Mouse (Mus musculus) lung, postnatal 4 days (tissue): ENCODE measurements around the gene Dennd6b.
A peak's percentile ranks its signal among the peaks of the same experiment; 100 is the strongest.

Source experiments
- DNase-seq, 2 experiments: peaks; one replicate each; pipeline ENCODE4 v3.0.0; 2021

The Dennd6b gene

GRCm38 (mm10) chr15:89157954-89158353 lies 38.3 kb downstream of the Dennd6b start:
- DNase-seq, result peak; percentile 73 to 81

DNA sequence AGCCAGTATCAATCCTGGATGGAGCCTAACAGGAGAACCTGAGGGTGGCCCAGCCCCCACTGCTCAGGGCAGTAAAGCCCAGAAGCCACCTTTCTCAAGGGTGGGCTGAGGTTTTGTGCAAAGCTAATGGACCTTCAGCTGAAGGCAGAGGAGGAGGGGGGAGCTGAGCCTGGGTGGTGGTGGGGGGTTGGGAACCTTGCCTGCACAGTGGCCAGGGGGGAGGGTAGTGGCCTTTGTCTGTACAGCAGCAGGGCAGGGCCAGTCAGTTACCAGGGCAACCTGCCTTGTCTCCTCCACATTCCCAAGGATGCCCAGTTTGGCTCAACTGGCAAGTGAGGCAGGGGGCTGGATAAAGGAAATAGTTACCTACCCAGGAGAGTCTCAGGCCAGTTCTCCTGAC lies 44.0 kb downstream of the Dennd6b start:
- DNase-seq, result no peak

GRCm38 (mm10) chr15:89150041-89150390 lies 46.3 kb downstream of the Dennd6b start:
- no peak for DNase-seq

- peak; percentile 51 to 73 for DNase-seq
These were observed 46.8 kb downstream of the Dennd6b start, which contains the start of gene Mapk11 for GRCm38 (mm10) chr15:89149271-89150040. Gene Mapk11 (minus strand): TSS chr15:89149628.

DNA sequence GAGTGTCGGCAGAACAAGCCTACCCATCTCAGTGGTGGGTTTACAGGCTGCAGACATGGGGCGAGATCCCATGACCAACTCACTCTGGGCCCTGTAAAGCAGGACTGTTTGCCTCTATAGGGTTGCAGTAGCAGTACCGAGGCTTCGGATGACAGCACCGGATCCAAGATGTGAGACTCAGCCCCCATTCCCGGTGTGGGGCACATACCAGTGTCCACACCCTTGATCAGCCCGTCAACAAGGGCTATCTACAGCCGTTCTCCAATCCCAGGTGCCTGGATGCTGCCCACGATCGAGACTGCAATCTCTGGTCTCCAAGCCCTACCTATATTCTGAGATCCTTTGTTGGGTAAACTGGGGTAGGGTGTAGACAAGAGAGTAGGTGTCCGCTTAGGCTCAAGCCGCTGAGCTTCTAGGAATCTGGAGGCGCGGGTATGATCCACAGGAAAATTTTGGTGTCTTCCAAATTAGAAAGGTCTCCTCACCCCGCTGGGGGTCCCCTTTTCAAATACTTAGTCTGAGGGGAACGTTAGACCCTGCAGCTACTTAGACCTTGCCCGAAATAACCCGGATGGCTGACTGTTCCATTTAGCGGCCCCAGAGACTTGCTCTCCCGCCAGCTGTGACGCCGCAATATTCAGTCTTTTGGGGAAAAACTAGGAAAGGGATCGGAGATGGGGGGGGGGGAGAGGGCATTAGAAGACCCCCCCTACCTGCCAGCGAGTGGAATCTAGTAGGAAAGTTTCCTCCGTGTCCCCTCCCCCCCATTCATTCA lies 47.6 kb downstream of the Dennd6b start:
- no peak for DNase-seq

- no peak for DNase-seq
These were observed 48.4 kb downstream of the Dennd6b start for GRCm38 (mm10) chr15:89147895-89148294.

GRCm38 (mm10) chr15:89147456-89147855 lies 48.8 kb downstream of the Dennd6b start:
- DNase-seq, result no peak

DNA sequence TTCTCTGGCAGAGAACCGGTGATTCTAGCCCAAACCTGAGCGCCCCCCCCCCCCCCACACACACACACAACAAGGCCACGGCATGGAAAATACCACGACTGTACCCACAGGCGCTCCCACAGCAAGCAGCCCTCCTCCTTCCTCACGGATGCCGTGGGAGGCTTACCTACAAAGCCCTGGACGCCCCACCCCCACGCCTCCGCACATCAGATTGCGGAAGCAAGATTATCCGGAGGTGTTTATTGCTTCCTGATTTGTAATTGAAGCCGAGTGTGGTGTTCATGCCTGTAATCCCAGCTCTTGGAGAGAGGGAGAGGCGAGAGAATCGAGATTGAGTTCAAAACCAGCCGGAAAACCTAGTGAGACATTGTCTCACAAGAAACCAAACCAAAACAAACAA lies 49.3 kb downstream of the Dennd6b start:
- no peak for DNase-seq

GRCm38 (mm10) chr15:89146537-89146936 lies 49.8 kb downstream of the Dennd6b start:
- peak; percentile 62 to 66 for DNase-seq

- no peak for DNase-seq
These were observed 50.4 kb downstream of the Dennd6b start for GRCm38 (mm10) chr15:89145813-89146350.

GRCm38 (mm10) chr15:89144965-89145364 lies 51.3 kb downstream of the Dennd6b start:
- DNase-seq, result no peak

DNA sequence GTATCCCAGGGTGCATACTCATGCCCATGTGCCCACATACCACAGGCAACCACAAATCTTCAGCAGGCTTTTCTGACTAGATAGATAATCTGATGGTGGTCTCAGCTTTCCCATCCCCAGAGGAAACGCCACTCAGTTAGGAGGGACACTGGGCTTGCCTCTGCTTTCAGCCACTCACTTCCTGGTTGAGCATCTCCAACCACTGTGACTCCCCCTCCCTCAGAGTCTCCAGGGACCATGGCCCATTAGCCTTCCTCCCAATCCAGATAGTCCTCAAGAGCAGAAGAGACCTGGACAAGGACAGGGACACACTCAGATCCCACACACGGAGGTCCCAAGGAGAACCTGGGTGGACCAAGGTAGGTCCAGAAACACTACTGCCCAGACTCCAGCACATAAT lies 53.2 kb downstream of the Dennd6b start:
- no peak for DNase-seq

- DNase-seq, result no peak
These were observed 54.4 kb downstream of the Dennd6b start for GRCm38 (mm10) chr15:89141905-89142304.

DNA sequence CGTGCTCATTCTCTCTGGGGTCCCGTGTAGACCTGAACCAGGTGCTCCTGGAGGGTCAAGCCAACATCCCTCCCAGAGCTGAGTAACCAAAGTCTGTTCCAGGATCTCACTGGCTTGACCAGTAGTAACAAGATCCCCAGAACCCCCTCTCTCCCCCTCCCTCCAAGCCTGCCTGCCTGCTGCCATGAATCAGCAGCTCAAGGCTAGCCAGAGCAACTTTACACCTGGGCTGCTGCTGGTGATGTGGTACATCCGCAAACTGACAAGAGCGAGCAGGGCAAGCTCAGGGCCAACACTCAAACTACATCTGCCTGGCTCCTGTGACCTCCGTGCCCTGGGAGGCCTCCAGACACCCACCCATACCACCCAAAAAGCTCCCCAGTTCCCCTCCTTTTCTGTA lies 54.9 kb downstream of the Dennd6b start:
- DNase-seq, result no peak

DNA sequence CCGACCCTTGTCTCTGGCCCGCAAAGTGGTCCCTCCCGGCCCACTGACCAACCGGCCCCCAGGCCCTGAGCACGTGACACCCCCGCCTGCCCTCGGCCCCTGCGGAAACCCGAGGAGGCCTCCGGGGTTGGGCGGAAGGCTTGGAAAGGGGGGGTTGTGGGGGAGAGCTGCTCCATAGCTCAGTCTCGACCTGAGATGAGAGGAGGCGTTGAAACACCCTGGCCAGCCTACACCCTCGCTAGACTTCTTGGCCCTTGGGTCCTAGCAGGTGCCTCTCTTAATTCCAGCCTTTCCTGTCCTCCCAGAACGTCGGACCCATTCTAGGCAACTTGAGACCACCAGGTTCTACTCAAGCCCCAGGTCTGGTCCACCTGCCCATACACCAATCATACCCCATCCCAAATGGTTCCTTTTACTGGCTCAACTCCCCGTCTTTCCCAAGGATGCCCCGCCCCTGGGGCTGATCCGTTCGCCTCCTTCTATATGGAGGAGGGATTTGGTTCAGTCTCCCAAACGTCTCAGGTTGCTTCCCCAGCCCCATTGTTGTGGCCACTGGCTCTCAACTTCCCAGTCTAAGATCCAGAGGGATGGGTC lies 55.5 kb downstream of the Dennd6b start, which contains the start of gene Mapk12:
Gene Mapk12 (minus strand): TSS at position 45 of the 594 bp plus-strand sequence.
- peak; percentile 66 to 81 for DNase-seq

- DNase-seq, result peak; percentile 48 to 66
These were observed 56.1 kb downstream of the Dennd6b start for GRCm38 (mm10) chr15:89140048-89140658.

GRCm38 (mm10) chr15:89138531-89138930 lies 57.8 kb downstream of the Dennd6b start:
- no peak for DNase-seq

DNA sequence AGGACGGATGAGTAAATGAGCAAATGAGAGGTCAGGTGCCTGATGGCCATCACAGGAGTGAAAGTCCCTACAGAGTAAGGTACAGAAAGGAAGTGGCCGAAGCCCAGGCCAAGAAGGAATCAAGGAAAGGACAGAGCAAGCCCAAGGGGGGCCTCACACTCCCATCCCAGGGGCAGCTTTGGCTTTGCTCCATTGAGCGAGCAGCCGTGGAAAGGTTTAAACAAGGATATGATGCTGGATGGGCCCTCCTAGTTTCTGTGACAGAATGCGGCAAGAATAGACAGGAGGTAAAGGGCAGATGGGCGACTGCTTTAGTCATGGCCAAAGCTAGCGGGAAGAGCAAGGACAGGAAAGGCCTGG lies 58.3 kb downstream of the Dennd6b start:
- DNase-seq, result no peak

DNA sequence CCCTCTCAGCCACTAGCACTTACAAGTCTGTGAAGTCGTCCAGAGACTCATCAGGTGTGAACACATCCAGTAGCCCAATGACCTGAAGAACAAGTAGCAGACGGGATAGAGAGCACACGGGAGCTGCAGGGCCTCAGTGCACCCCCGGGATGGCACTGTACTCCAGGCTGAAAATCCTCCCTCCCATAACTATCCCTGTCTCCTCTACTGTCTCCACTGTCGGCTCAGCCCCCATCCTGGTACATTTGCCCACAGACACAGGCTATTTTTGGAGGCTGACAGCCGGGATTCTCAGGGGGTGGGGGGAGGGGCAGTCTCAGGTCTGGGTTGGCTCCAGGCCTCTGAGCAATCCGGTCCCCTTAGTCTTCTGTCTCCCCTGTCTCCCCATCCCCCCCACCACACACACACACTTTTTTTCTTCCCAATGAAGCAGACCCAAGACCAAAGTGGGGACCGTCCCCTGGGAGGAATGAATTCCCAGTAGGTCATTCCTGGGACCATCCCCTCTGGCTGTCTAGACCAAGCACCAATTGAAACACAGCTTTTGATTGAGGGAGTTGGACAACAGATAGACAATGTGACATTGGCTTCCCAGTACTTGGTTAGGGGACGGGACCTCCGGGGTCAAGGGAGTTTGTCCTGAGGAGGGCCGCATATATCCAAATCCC lies 58.8 kb downstream of the Dennd6b start:
- DNase-seq, result no peak

- DNase-seq, result no peak
These were observed 59.7 kb downstream of the Dennd6b start for GRCm38 (mm10) chr15:89136461-89137155.
